Mouse (Mus musculus) retina, postnatal 7 days (tissue): ENCODE measurements around the gene Ppp4r2.
"Not testable (repeated sequence)": the region's sequence is repeated elsewhere in the genome, so short reads cannot be mapped to it uniquely, and the experiment has no call there.

Experiments
- DNase-seq: peaks from one replicate; pipeline ENCODE4 v3.0.0-alpha.2; 2012; ENCODE audit warnings: low read depth, low spot score

Ppp4r2 gene

GRCm38 (mm10) chr6:100831188-100831587 is 2.2 kb upstream of the Ppp4r2 start:
- no peak for DNase-seq

GRCm38 (mm10) chr6:100831751-100832150 is 1.7 kb upstream of the Ppp4r2 start:
- no peak for DNase-seq

GRCm38 (mm10) chr6:100833811-100834481 is 524 bp downstream of the Ppp4r2 start:
- peak; percentile 44 for DNase-seq

- DNase-seq = no peak
Observed at GRCm38 (mm10) chr6:100834489-100835160, 1.2 kb downstream of the Ppp4r2 start.

GRCm38 (mm10) chr6:100845058-100845457 is 11.6 kb downstream of the Ppp4r2 start:
- no peak for DNase-seq

GRCm38 (mm10) chr6:100847264-100847663 is 13.8 kb downstream of the Ppp4r2 start:
- DNase-seq = no peak

GRCm38 (mm10) chr6:100848682-100849375 is 15.4 kb downstream of the Ppp4r2 start:
- DNase-seq = no peak

GRCm38 (mm10) chr6:100850671-100851081 is 17.3 kb downstream of the Ppp4r2 start:
- DNase-seq = no peak

GRCm38 (mm10) chr6:100851083-100851482 is 17.7 kb downstream of the Ppp4r2 start:
- DNase-seq = no peak

GRCm38 (mm10) chr6:100865321-100865720 is 31.9 kb downstream of the Ppp4r2 start:
- no peak for DNase-seq

GRCm38 (mm10) chr6:100865788-100866187 is 32.4 kb downstream of the Ppp4r2 start:
- not testable (repeated sequence) for DNase-seq

- not testable (repeated sequence) for DNase-seq
Observed at GRCm38 (mm10) chr6:100866246-100866645, 32.8 kb downstream of the Ppp4r2 start.

- DNase-seq = no peak
Observed at GRCm38 (mm10) chr6:100868863-100869262, 35.4 kb downstream of the Ppp4r2 start.

- no peak for DNase-seq
Observed at GRCm38 (mm10) chr6:100869909-100870308, 36.5 kb downstream of the Ppp4r2 start.

GRCm38 (mm10) chr6:100873191-100873590 is 39.8 kb downstream of the Ppp4r2 start:
- DNase-seq = no peak

- DNase-seq = peak; percentile 60
Observed at GRCm38 (mm10) chr6:100875862-100876623, 42.6 kb downstream of the Ppp4r2 start.

GRCm38 (mm10) chr6:100876624-100877017 is 43.2 kb downstream of the Ppp4r2 start:
- no peak for DNase-seq

GRCm38 (mm10) chr6:100878546-100878945 is 45.1 kb downstream of the Ppp4r2 start:
- DNase-seq = no peak

GRCm38 (mm10) chr6:100879607-100880006 is 46.2 kb downstream of the Ppp4r2 start:
- no peak for DNase-seq

- DNase-seq = no peak
Observed at GRCm38 (mm10) chr6:100881657-100882056, 48.2 kb downstream of the Ppp4r2 start.

- DNase-seq = peak; percentile 51
Observed at GRCm38 (mm10) chr6:100882381-100883213, 49.2 kb downstream of the Ppp4r2 start.
